Mouse (Mus musculus): ENCODE results near the gene Nrg3. TPM values are rescaled to one million over a fixed set of nuclear protein-coding genes. Genes with fewer than 3 reads are reported as not detected.

Gene Nrg3
- polyA plus RNA-seq, 1 experiment, result not detected

DNA sequence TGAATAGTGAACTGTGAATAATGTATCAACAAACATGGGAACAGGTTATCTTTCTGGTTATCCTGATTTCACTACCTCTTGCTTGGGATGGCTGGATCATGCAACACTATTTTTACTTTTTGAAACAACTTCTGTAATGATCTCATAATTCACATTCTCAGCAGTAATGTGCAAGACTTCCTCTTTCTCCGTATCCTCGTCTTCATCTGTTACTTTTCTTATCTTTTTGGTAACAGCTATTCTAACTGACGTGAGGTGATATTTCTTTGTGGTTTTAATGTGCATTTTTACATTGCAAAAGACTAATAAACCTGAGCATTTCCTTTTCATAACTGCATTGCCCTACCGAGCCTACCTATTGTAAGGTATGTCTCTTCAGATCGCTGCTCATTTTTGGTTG is 44.4 kb downstream of the Nrg3 start:
- H3K27ac ChIP-seq (ENCODE audit: insufficient read depth, low read length), result no peak overlapping the region
- WGBS, result 29% methylated on average over 5 of the region's 5 CpGs
- H3K4me3 ChIP-seq (ENCODE audit: extremely low read depth, insufficient read depth, insufficient read length), result no peak overlapping the region
- TF ChIP-seq POLR2A (IDR thresholded peaks at IDR 0.05; ENCODE audit: low read depth, low read length), result no peak
- no peak for TF ChIP-seq CTCF (IDR thresholded peaks at IDR 0.05; ENCODE audit: extremely low read depth, insufficient read depth, insufficient read length, insufficient replicate concordance)
- DNase-seq (ENCODE audit: low read depth in 1 of 2, low spot score in 2 of 2), result no peak
- H3K4me1 ChIP-seq (ENCODE audit: control insufficient read depth, insufficient read depth, insufficient read length), result no peaks in the 10 kb centered on the region
- no peaks in the 10 kb centered on the region for H3K27me3 ChIP-seq (ENCODE audit: control insufficient read depth, insufficient read depth, low read length)
- no peaks in the 10 kb centered on the region for H3K36me3 ChIP-seq (ENCODE audit: control insufficient read depth, insufficient read depth, low read length)

GRCm38 (mm10) chr14:39421874-39422273 is 51.0 kb downstream of the Nrg3 start:
- WGBS, result 88% methylated on average over 1 of the region's 1 CpGs
- DNase-seq (ENCODE audit: low read depth in 1 of 2, low spot score in 2 of 2), result no peak
- Histone ChIP-seq H3K36me3 (ENCODE audit: control insufficient read depth, insufficient read depth, low read length) (no peaks in the 10 kb centered on the region), H3K4me1 (ENCODE audit: control insufficient read depth, insufficient read depth, insufficient read length) (no peaks in the 10 kb centered on the region), H3K27me3 (ENCODE audit: control insufficient read depth, insufficient read depth, low read length) (no peaks in the 10 kb centered on the region), H3K27ac (ENCODE audit: insufficient read depth, low read length) (no peak overlapping the region), H3K4me3 (ENCODE audit: extremely low read depth, insufficient read depth, insufficient read length) (no peak overlapping the region; the same call in 1 of the 2 replicates)
- TF ChIP-seq POLR2A (IDR thresholded peaks at IDR 0.05; ENCODE audit: low read depth, low read length) (no peak), CTCF (IDR thresholded peaks at IDR 0.05; ENCODE audit: extremely low read depth, insufficient read depth, insufficient read length, insufficient replicate concordance) (no peak)

DNA sequence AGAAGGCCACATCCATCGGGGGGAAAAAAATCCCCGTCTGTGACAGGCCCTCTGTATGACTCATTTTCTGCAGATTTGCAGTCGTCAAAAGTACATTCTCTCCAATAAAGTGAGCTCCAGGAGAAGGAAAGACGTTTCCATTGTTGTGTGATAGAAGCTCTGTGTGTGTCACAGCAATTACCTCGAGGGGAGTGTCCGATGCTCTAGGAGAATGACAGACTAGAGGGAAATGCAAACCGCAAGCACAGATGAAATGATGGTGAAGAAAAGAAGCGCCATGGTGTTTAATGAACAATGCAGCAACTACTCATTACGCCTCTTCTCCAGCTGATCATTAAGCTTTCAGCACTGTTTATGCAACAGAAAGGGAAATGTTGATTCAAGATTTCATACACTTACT is 59.6 kb downstream of the Nrg3 start:
- Histone ChIP-seq H3K36me3 (ENCODE audit: control insufficient read depth, insufficient read depth, low read length) (no peaks in the 10 kb centered on the region), H3K27me3 (ENCODE audit: control insufficient read depth, insufficient read depth, low read length) (no peaks in the 10 kb centered on the region), H3K4me3 (ENCODE audit: extremely low read depth, insufficient read depth, insufficient read length) (no peak overlapping the region), H3K27ac (ENCODE audit: insufficient read depth, low read length) (no peak overlapping the region), H3K4me1 (ENCODE audit: control insufficient read depth, insufficient read depth, insufficient read length) (no peaks in the 10 kb centered on the region)
- no peak for DNase-seq (ENCODE audit: low read depth in 1 of 2, low spot score in 2 of 2)
- TF ChIP-seq POLR2A (IDR thresholded peaks at IDR 0.05; ENCODE audit: low read depth, low read length) (no peak), CTCF (IDR thresholded peaks at IDR 0.05; ENCODE audit: extremely low read depth, insufficient read depth, insufficient read length, insufficient replicate concordance) (no peak)
- WGBS, result 79% methylated on average over 9 of the region's 9 CpGs

GRCm38 (mm10) chr14:39386845-39387244 is 86.0 kb downstream of the Nrg3 start:
- DNase-seq (ENCODE audit: low read depth in 1 of 2, low spot score in 2 of 2), result no peak
- TF ChIP-seq POLR2A (IDR thresholded peaks at IDR 0.05; ENCODE audit: low read depth, low read length) (no peak), CTCF (IDR thresholded peaks at IDR 0.05; ENCODE audit: extremely low read depth, insufficient read depth, insufficient read length, insufficient replicate concordance) (no peak)
- H3K27me3 ChIP-seq (ENCODE audit: control insufficient read depth, insufficient read depth, low read length), result no peaks in the 10 kb centered on the region
- no peak overlapping the region for H3K27ac ChIP-seq (ENCODE audit: insufficient read depth, low read length)
- H3K4me3 ChIP-seq (ENCODE audit: extremely low read depth, insufficient read depth, insufficient read length), result no peak overlapping the region
- no peaks in the 10 kb centered on the region for H3K36me3 ChIP-seq (ENCODE audit: control insufficient read depth, insufficient read depth, low read length)
- no peaks in the 10 kb centered on the region for H3K4me1 ChIP-seq (ENCODE audit: control insufficient read depth, insufficient read depth, insufficient read length)

GRCm38 (mm10) chr14:39381321-39381720 is 91.6 kb downstream of the Nrg3 start:
- Histone ChIP-seq H3K27ac (ENCODE audit: insufficient read depth, low read length) (no peak overlapping the region), H3K4me1 (ENCODE audit: control insufficient read depth, insufficient read depth, insufficient read length) (no peaks in the 10 kb centered on the region)
- TF ChIP-seq POLR2A (IDR thresholded peaks at IDR 0.05; ENCODE audit: low read depth, low read length), result no peak
- TF ChIP-seq CTCF (IDR thresholded peaks at IDR 0.05; ENCODE audit: extremely low read depth, insufficient read depth, insufficient read length, insufficient replicate concordance), result no peak

GRCm38 (mm10) chr14:39373220-39373619 is 99.7 kb downstream of the Nrg3 start:
- Histone ChIP-seq H3K27ac (ENCODE audit: insufficient read depth, low read length) (no peak overlapping the region), H3K4me1 (ENCODE audit: control insufficient read depth, insufficient read depth, insufficient read length) (no peaks in the 10 kb centered on the region), H3K36me3 (ENCODE audit: control insufficient read depth, insufficient read depth, low read length) (no peaks in the 10 kb centered on the region), H3K4me3 (ENCODE audit: extremely low read depth, insufficient read depth, insufficient read length) (no peak overlapping the region), H3K27me3 (ENCODE audit: control insufficient read depth, insufficient read depth, low read length) (no peaks in the 10 kb centered on the region)
- DNase-seq (ENCODE audit: low read depth in 1 of 2, low spot score in 2 of 2), result no peak
- 63% methylated on average over 1 of the region's 1 CpGs for WGBS
- TF ChIP-seq POLR2A (IDR thresholded peaks at IDR 0.05; ENCODE audit: low read depth, low read length), result no peak
- no peak for TF ChIP-seq CTCF (IDR thresholded peaks at IDR 0.05; ENCODE audit: extremely low read depth, insufficient read depth, insufficient read length, insufficient replicate concordance)

More at GRCm38 (mm10) chr14:39381321-39381720, 91.6 kb downstream of the Nrg3 start:
- no peaks in the 10 kb centered on the region for H3K36me3 ChIP-seq (ENCODE audit: control insufficient read depth, insufficient read depth, low read length)
- no peak for DNase-seq (ENCODE audit: low read depth in 1 of 2, low spot score in 2 of 2)
- no peaks in the 10 kb centered on the region for H3K27me3 ChIP-seq (ENCODE audit: control insufficient read depth, insufficient read depth, low read length)
- H3K4me3 ChIP-seq (ENCODE audit: extremely low read depth, insufficient read depth, insufficient read length), result no peak overlapping the region

DNA sequence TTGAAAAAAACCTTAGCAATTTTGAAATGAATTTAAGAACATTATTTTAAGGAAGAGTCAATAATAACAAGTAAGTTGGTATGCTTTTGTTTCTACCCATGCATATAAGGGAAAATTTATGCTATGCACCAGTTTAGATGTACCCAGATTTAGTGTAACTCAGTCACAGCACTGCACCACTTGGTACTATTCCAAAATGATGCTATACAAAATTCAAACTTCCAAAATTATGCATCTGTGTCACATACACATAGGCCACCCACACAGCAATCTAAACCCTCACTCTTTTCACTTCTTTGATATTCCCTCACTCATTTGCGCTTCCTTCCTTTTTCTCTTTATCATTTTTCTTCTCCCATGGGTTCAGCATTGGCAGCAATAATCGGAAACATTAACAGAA is 116.6 kb downstream of the Nrg3 start:
- Histone ChIP-seq H3K4me3 (ENCODE audit: extremely low read depth, insufficient read depth, insufficient read length) (no peak overlapping the region), H3K36me3 (ENCODE audit: control insufficient read depth, insufficient read depth, low read length) (no peaks in the 10 kb centered on the region), H3K27me3 (ENCODE audit: control insufficient read depth, insufficient read depth, low read length) (no peaks in the 10 kb centered on the region), H3K4me1 (ENCODE audit: control insufficient read depth, insufficient read depth, insufficient read length) (no peaks in the 10 kb centered on the region), H3K27ac (ENCODE audit: insufficient read depth, low read length) (no peak overlapping the region)
- WGBS, result 89% methylated on average over 2 of the region's 2 CpGs
- DNase-seq (ENCODE audit: low read depth in 1 of 2, low spot score in 2 of 2), result no peak
- TF ChIP-seq CTCF (IDR thresholded peaks at IDR 0.05; ENCODE audit: extremely low read depth, insufficient read depth, insufficient read length, insufficient replicate concordance) (no peak), POLR2A (IDR thresholded peaks at IDR 0.05; ENCODE audit: low read depth, low read length) (no peak)

Data from spleen, adult 2 months (tissue).